Mouse (Mus musculus) left cerebral cortex, postnatal 14 days (tissue): ENCODE measurements at regions not wholly inside any gene's neighbourhood (a gene's known extent, or its start where the extent isn't known, plus 50 kb on each side); places are given as distances from the start of the nearest gene placed in this dataset.
"Not testable (repeated sequence)": the region's sequence is repeated elsewhere in the genome, so short reads cannot be mapped to it uniquely, and the experiment has no call there.

Source experiments
- DNase-seq, 2 experiments: peaks; one replicate each; pipeline ENCODE4 v3.0.0; 2021 to 2022; ENCODE audit warnings: low spot score in 2 of 2, mixed read lengths in 1 of 2
- intact Hi-C: fragments of 180-260 bp; cut with DNase I; formaldehyde crosslinking; loops from one replicate; pipeline ENCODE4 v1.15.1; 2025

GRCm38 (mm10) chr12:23026976-23027375 lies 753.1 kb downstream of the Gm10330 start:
- DNase-seq, intact Hi-C loops: not testable (repeated sequence)

GRCm38 (mm10) chr12:23023556-23023955 lies 756.5 kb downstream of the Gm10330 start:
- intact Hi-C loops, DNase-seq: not testable (repeated sequence)

DNA sequence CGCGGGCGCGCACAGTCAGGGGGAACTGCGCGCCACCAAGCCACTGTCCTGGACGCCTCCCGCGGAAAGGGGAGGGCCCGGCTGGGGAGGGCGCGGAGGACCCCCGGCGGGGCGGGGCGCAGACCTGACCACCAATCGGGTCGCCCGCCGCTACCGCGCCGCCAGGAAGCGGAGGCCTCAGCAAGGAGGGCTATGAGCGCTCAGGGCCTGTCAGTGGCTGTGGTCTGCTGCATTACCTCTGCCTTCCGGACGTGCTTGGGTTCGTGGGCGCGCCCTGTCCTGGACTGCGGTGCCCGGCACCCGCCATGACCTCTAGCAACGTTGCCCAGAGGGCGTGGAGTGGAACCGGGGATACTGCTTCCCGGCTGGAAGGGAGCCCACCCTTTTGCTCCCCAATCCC lies 769.9 kb downstream of the Gm10330 start:
- intact Hi-C loops = not testable (repeated sequence)
- peak; percentile 1 to 3 for DNase-seq

DNA sequence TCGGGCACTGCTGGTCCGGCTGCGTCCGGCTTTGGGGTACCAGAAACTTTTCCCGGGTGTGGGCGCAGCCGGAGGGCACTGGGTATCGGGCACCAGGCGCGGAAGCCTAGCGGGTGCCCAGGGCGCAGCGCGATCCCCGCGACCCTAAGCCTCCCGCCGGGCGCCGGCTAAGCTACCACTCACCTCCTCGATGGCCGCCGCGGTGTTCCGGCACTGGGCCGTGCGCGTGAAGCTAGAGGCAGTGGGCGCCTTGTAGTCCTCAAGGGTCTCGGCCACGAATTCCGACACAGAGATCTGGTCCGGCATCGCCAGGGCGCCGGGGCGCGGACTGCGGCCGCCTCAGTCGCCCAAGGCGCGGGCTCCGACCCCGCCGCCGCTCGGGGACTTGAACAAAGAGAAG lies 770.4 kb downstream of the Gm10330 start:
- intact Hi-C loops = not testable (repeated sequence)

More for the DNA sequence above, 770.4 kb downstream of the Gm10330 start:
- DNase-seq = not testable (repeated sequence)
